Mouse (Mus musculus): Measurements from ENCODE around the gene Ankrd11. TPM values are rescaled to one million over a fixed set of nuclear protein-coding genes. Genes with fewer than 3 reads are reported as not detected.

The Ankrd11 gene
- polyA plus RNA-seq, 1 experiment from 2014 or later: 59.6 TPM

DNA sequence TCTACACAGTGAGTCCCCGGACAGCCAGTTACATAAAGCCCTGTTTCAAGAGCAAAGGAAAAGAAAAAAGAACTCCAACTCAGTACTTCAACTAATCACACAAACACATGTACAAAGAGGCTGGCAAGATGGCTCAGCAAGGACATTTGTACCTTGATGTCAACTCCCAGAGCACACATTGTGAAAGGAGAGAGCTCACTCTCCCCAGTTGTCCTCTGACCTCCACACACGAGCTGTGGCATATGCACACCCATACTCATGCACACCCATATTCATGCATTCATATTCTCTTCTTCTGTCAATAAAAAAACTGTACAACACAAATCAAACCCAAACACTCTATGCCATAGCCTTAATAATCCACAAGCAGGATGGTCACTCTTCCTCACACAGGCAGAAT, 21.2 kb downstream of the Ankrd11 start:
- H3K4me2 ChIP-seq: no peak overlapping the region
- ATAC-seq (ENCODE audit: borderline replicate concordance, extremely low read depth, low FRiP score, low TSS enrichment): no peak
- H3K4me3 ChIP-seq: no peak overlapping the region
- no peaks in the 10 kb centered on the region for H3K9me3 ChIP-seq
- H3K9ac ChIP-seq: no peak overlapping the region
- no peaks in the 10 kb centered on the region for H3K36me3 ChIP-seq
- H3K27ac ChIP-seq: peak overlapping the region; percentile 1; the same call in 1 of the 2 replicates
- WGBS: 66% methylated on average over 2 of the region's 2 CpGs
- H3K27me3 ChIP-seq: no peaks in the 10 kb centered on the region
- H3K4me1 ChIP-seq: peaks cover 40% of the 10 kb centered on the region

- H3K4me1 ChIP-seq: peaks cover 35% of the 10 kb centered on the region
- no peak overlapping the region for H3K9ac ChIP-seq
- 49% methylated on average over 2 of the region's 2 CpGs for WGBS
- no peak for ATAC-seq (ENCODE audit: borderline replicate concordance, extremely low read depth, low FRiP score, low TSS enrichment)
- H3K27me3 ChIP-seq: no peaks in the 10 kb centered on the region
- H3K9me3 ChIP-seq: no peaks in the 10 kb centered on the region
- no peak overlapping the region for H3K4me3 ChIP-seq
- H3K36me3 ChIP-seq: no peaks in the 10 kb centered on the region
- no peak overlapping the region for H3K27ac ChIP-seq
- no peak overlapping the region for H3K4me2 ChIP-seq
These were observed 22.0 kb downstream of the Ankrd11 start for GRCm38 (mm10) chr8:123020084-123020483.

- Histone ChIP-seq H3K4me1 (peaks cover 35% of the 10 kb centered on the region), H3K27ac (no peak overlapping the region)
- WGBS: 48% methylated on average over 4 of the region's 4 CpGs
These were observed 23.5 kb downstream of the Ankrd11 start for GRCm38 (mm10) chr8:123018484-123019164.

GRCm38 (mm10) chr8:123017143-123017542, 24.9 kb downstream of the Ankrd11 start:
- H3K27ac ChIP-seq: no peak overlapping the region
- H3K4me3 ChIP-seq: no peak overlapping the region
- H3K9ac ChIP-seq: no peak overlapping the region
- H3K4me2 ChIP-seq: no peak overlapping the region
- no peaks in the 10 kb centered on the region for H3K9me3 ChIP-seq
- H3K36me3 ChIP-seq: no peaks in the 10 kb centered on the region
- ATAC-seq (ENCODE audit: borderline replicate concordance, extremely low read depth, low FRiP score, low TSS enrichment): no peak
- peaks cover 30% of the 10 kb centered on the region for H3K4me1 ChIP-seq
- WGBS: 82% methylated on average over 4 of the region's 4 CpGs
- H3K27me3 ChIP-seq: no peaks in the 10 kb centered on the region

More at GRCm38 (mm10) chr8:123018484-123019164, 23.5 kb downstream of the Ankrd11 start:
- no peak overlapping the region for H3K4me2 ChIP-seq
- H3K36me3 ChIP-seq: no peaks in the 10 kb centered on the region
- H3K9me3 ChIP-seq: no peaks in the 10 kb centered on the region
- no peak for ATAC-seq (ENCODE audit: borderline replicate concordance, extremely low read depth, low FRiP score, low TSS enrichment)
- no peak overlapping the region for H3K4me3 ChIP-seq
- H3K9ac ChIP-seq: no peak overlapping the region
- no peaks in the 10 kb centered on the region for H3K27me3 ChIP-seq

GRCm38 (mm10) chr8:123015074-123015473, 27.0 kb downstream of the Ankrd11 start:
- Histone ChIP-seq H3K9me3 (no peaks in the 10 kb centered on the region), H3K4me3 (no peak overlapping the region), H3K36me3 (no peaks in the 10 kb centered on the region), H3K4me2 (no peak overlapping the region), H3K27ac (no peak overlapping the region), H3K9ac (no peak overlapping the region), H3K4me1 (peaks cover 19% of the 10 kb centered on the region), H3K27me3 (no peaks in the 10 kb centered on the region)
- no peak for ATAC-seq (ENCODE audit: borderline replicate concordance, extremely low read depth, low FRiP score, low TSS enrichment)
- 56% methylated on average over 3 of the region's 3 CpGs for WGBS

DNA sequence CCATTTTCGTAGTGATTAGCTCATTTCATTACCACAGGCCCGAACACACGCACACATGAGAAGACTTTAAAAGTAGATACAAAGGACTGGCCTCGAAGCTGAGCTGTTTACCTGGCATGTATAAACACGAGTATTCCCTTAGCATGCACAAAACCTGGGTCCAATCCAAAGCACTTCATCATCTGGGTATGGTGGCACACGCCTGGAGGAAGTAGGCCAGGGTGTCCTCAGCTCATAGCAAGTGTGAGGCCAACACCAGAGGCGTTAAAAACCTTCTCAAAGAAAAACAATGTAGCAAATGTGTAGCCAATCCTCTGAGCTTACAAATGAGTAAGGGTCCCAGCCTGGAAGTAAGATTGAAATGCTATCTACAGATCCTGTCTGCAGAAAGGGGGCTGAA, 27.6 kb downstream of the Ankrd11 start:
- no peak overlapping the region for H3K4me2 ChIP-seq
- 69% methylated on average over 7 of the region's 7 CpGs for WGBS
- H3K4me3 ChIP-seq: no peak overlapping the region
- peaks cover 19% of the 10 kb centered on the region for H3K4me1 ChIP-seq
- no peaks in the 10 kb centered on the region for H3K9me3 ChIP-seq
- ATAC-seq (ENCODE audit: borderline replicate concordance, extremely low read depth, low FRiP score, low TSS enrichment): no peak
- no peak overlapping the region for H3K9ac ChIP-seq
- H3K36me3 ChIP-seq: no peaks in the 10 kb centered on the region
- H3K27ac ChIP-seq: no peak overlapping the region
- no peaks in the 10 kb centered on the region for H3K27me3 ChIP-seq

- Histone ChIP-seq H3K4me3 (no peak overlapping the region), H3K9me3 (no peaks in the 10 kb centered on the region), H3K27ac (no peak overlapping the region), H3K9ac (no peak overlapping the region), H3K36me3 (no peaks in the 10 kb centered on the region), H3K4me2 (no peak overlapping the region), H3K4me1 (peaks cover 8% of the 10 kb centered on the region; the same call in 1 of the 2 replicates), H3K27me3 (no peaks in the 10 kb centered on the region)
- no peak for ATAC-seq (ENCODE audit: borderline replicate concordance, extremely low read depth, low FRiP score, low TSS enrichment)
These were observed 30.8 kb downstream of the Ankrd11 start for GRCm38 (mm10) chr8:123011321-123011720.

- no peak for ATAC-seq (ENCODE audit: borderline replicate concordance, extremely low read depth, low FRiP score, low TSS enrichment)
- Histone ChIP-seq H3K27me3 (no peaks in the 10 kb centered on the region), H3K4me2 (no peak overlapping the region), H3K9ac (no peak overlapping the region), H3K27ac (no peak overlapping the region), H3K4me3 (no peak overlapping the region), H3K36me3 (no peaks in the 10 kb centered on the region), H3K4me1 (peaks cover 32% of the 10 kb centered on the region), H3K9me3 (no peaks in the 10 kb centered on the region)
- WGBS: 71% methylated on average over 5 of the region's 5 CpGs
These were observed 36.3 kb downstream of the Ankrd11 start for GRCm38 (mm10) chr8:123005805-123006204.

- 43% methylated on average over 3 of the region's 3 CpGs for WGBS
- H3K9me3 ChIP-seq: no peaks in the 10 kb centered on the region
- H3K27ac ChIP-seq: no peak overlapping the region
- H3K36me3 ChIP-seq: no peaks in the 10 kb centered on the region
- H3K4me2 ChIP-seq: no peak overlapping the region
- no peaks in the 10 kb centered on the region for H3K27me3 ChIP-seq
- no peak for ATAC-seq (ENCODE audit: borderline replicate concordance, extremely low read depth, low FRiP score, low TSS enrichment)
- H3K9ac ChIP-seq: no peak overlapping the region
- H3K4me1 ChIP-seq: peaks cover 30% of the 10 kb centered on the region
- no peak overlapping the region for H3K4me3 ChIP-seq
These were observed 36.7 kb downstream of the Ankrd11 start for GRCm38 (mm10) chr8:123005328-123005727.

- no peaks in the 10 kb centered on the region for H3K36me3 ChIP-seq
- H3K4me3 ChIP-seq: no peak overlapping the region
- no peak overlapping the region for H3K9ac ChIP-seq
- WGBS: 48% methylated on average over 14 of the region's 14 CpGs
- H3K9me3 ChIP-seq: no peaks in the 10 kb centered on the region
- no peak for ATAC-seq (ENCODE audit: borderline replicate concordance, extremely low read depth, low FRiP score, low TSS enrichment)
- H3K27ac ChIP-seq: no peak overlapping the region; the same call in 1 of the 2 replicates
- no peak overlapping the region for H3K4me2 ChIP-seq
- no peaks in the 10 kb centered on the region for H3K27me3 ChIP-seq
- H3K4me1 ChIP-seq: peaks cover 34% of the 10 kb centered on the region
These were observed 37.8 kb downstream of the Ankrd11 start for GRCm38 (mm10) chr8:123004033-123004922.

GRCm38 (mm10) chr8:123000311-123000710, 41.8 kb downstream of the Ankrd11 start:
- H3K4me3 ChIP-seq: no peak overlapping the region
- no peaks in the 10 kb centered on the region for H3K27me3 ChIP-seq
- H3K9ac ChIP-seq: no peak overlapping the region
- H3K9me3 ChIP-seq: no peaks in the 10 kb centered on the region
- H3K27ac ChIP-seq: no peak overlapping the region
- 52% methylated on average over 2 of the region's 2 CpGs for WGBS
- no peak overlapping the region for H3K4me2 ChIP-seq
- H3K36me3 ChIP-seq: no peaks in the 10 kb centered on the region
- H3K4me1 ChIP-seq: peaks cover 25% of the 10 kb centered on the region
- ATAC-seq (ENCODE audit: borderline replicate concordance, extremely low read depth, low FRiP score, low TSS enrichment): no peak

DNA sequence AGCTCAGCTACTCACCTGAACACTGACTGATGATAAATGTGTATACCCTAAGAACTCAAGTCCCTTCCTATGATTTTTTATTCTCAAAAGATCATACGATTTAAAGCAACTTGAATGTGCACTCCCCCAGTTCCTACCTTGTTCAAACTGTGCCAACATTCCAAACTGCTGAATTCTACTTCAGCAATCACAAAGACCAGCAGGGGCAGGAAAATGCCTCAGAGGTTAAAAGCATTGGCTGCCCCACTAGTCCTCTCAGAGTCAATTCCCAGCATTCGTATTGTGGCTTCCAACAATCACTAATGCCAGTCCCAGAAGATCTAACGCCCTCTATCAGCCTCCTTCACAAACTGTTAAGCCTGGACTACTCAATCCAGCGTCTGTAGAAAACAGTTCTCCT, 44.1 kb downstream of the Ankrd11 start:
- H3K4me2 ChIP-seq: no peak overlapping the region
- WGBS: 54% methylated on average over 4 of the region's 4 CpGs
- H3K36me3 ChIP-seq: no peaks in the 10 kb centered on the region
- peaks cover 16% of the 10 kb centered on the region for H3K4me1 ChIP-seq
- no peaks in the 10 kb centered on the region for H3K9me3 ChIP-seq
- no peak overlapping the region for H3K4me3 ChIP-seq
- ATAC-seq (ENCODE audit: borderline replicate concordance, extremely low read depth, low FRiP score, low TSS enrichment): no peak
- 0 out of 2 replicates have a peak overlapping the region, but pooled peaks have one; percentile 7 for H3K27ac ChIP-seq
- no peaks in the 10 kb centered on the region for H3K27me3 ChIP-seq
- no peak overlapping the region for H3K9ac ChIP-seq

All from lung, embryonic 15.5 days (tissue).